Mouse (Mus musculus) heart, postnatal 0 days (tissue): ENCODE results near the gene Agpat3. TPM values are rescaled to one million over a fixed set of nuclear protein-coding genes. Genes with fewer than 3 reads are reported as not detected.

Experiments
- ATAC-seq: fragments of 200-750 bp; cut with Nextera tagmentation; 2 replicates; pipeline ENCODE4 v1.8.0; 2017; ENCODE audit warnings: low read depth, moderate number of reproducible peaks, moderate library complexity; ENCODE audit not compliant: insufficient read depth
- DNase-seq: peaks from one replicate; pipeline ENCODE4 v3.0.0-alpha.2; 2016; ENCODE audit warnings: low spot score
- H3K27ac ChIP-seq: fragments of 300-500 bp; sonication (generic); 2 replicates; pipeline ENCODE4 v1.5.1; 2014; ENCODE audit warnings: low read depth, mild to moderate bottlenecking
- H3K27me3 ChIP-seq: fragments of 300-500 bp; sonication (generic); 2 replicates; pipeline ENCODE4 v1.6.1; 2014; ENCODE audit warnings: low read length, mixed read lengths; ENCODE audit not compliant: control insufficient read depth, insufficient read depth
- H3K36me3 ChIP-seq: fragments of 300-500 bp; sonication (generic); replicated peaks from 2 replicates; pipeline ENCODE4 v1.6.1; 2014; ENCODE audit warnings: low read length, mixed read lengths; ENCODE audit not compliant: control insufficient read depth, insufficient read depth
- H3K4me1 ChIP-seq: fragments of 300-500 bp; sonication (generic); 2 replicates; pipeline ENCODE4 v1.6.1; 2014; ENCODE audit warnings: antibody characterized with exemption; ENCODE audit not compliant: control insufficient read depth, insufficient read depth
- H3K4me2 ChIP-seq: fragments of 300-500 bp; sonication (generic); 2 replicates; pipeline ENCODE4 v1.6.1; 2014; ENCODE audit warnings: low read depth, mild to moderate bottlenecking, low read length, moderate library complexity
- H3K4me3 ChIP-seq: fragments of 300-500 bp; sonication (generic); 2 replicates; pipeline ENCODE4 v1.5.1; 2014; ENCODE audit warnings: low read depth, low read length
- H3K9ac ChIP-seq: fragments of 300-500 bp; sonication (generic); replicated peaks from 2 replicates; pipeline ENCODE4 v1.6.1; 2014; ENCODE audit warnings: low read depth, low read length, mixed read lengths
- H3K9me3 ChIP-seq: fragments of 300-500 bp; sonication (generic); replicated peaks from 2 replicates; pipeline ENCODE4 v1.6.1; 2016; ENCODE audit warnings: low read length; ENCODE audit not compliant: control insufficient read depth
- CTCF ChIP-seq: IDR thresholded peaks from 2 replicates; pipeline ENCODE4 v1.5.1; 2016; ENCODE audit warnings: antibody characterized with exemption, control low read depth, low read depth
- EP300 ChIP-seq: IDR thresholded peaks from 2 replicates; pipeline ENCODE4 v1.6.1; 2016; ENCODE audit warnings: antibody characterized with exemption, low read depth
- WGBS: fragments of 180-500 bp; shearing (Covaris S2); extraction: QIAGEN DNeasy Blood & Tissue Kit; methylation state at CpG from one replicate; pipeline ENCODE4 v1.1.7; 2014; 5-methylcytosine and 5-hydroxymethylcytosine counted together
- polyA plus RNA-seq: library from polyadenylated mRNA; unstranded; fragments of >200 nt; fragmentation: Nextera tagmentation; extraction: Ambion mirVana; gene quantifications from 2 replicates; pipeline ENCODE4 v1.2.1, GENCODE M21; 2015
- total RNA-seq: library from RNA; depleted of rRNA; stranded (reverse); fragments of >200 nt; gene quantifications from 2 replicates; pipeline ENCODE4 v1.2.3, GENCODE M21; 2014; ENCODE audit warnings: low replicate concordance

Gene Agpat3
- total and polyA plus RNA-seq, 2 experiments from 2014 or later: 164 to 182 TPM

DNA sequence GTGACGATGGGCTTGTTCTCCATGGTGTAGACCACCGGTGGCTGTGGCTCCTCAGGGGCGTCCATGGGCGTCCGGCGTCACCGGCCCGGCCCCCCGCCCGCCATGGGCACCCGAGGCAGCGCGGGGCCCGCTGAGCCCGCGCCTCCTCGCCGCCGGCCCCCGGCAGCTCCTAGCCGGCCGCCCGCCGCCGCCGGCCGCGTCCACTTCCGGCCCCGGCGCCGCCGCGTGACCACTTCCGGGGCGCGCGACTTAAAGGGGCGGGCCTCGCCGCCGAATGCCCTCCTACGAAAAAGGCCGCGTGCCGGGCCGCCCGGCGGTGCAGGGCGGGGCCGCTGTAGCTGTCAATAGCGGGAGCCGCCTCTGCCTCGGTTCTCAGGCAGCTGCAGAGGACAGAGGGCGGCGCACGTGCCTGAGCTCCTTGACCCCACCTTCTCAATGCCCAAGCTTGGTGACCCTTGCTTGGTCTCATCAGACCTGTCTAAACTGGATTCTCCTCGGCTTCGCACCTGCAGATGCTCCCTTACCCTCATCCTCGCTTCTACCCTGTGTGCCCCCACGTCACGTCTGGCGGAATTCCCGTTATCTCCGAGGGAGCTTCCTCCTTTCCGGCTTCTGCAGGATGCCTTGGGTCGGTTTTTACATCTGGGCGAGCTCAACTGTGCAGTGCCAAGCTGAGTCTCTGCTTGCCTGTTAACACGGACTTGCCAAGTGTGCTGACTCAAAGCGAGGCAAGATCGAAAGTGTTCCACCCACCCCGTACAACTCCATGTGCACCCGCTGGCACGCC, 107.7 kb downstream of the Agpat3 start, which contains the start of gene Trappc10:
Gene Trappc10, minus strand, starts transcription at position 204 of the 787 bp plus-strand sequence.
- H3K4me2 ChIP-seq: peak within 1 kb of the TSS; percentile 95
- no peaks in the 10 kb centered on the region for H3K9me3 ChIP-seq

DNA sequence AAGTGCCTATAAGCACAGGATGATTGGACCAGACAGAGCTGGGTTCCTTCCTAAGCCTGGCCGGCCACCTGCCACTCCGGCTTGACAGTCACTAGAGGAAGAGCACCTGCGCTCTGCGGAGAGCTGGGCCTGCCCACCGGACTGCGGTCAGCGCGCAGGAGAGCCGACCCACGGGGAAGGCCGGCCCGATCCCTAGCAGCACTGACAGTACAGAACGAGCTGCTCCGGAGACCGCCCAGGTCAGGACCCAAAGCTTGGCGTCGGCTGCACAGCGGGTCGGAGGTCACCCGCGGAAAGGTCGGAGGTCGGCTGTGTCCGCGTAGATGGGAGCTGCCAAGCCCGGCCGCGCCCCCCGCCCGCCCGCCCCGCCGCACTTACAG, 108.2 kb downstream of the Agpat3 start:
- Histone ChIP-seq H3K27me3 (no peaks in the 10 kb centered on the region), H3K4me3 (peak overlapping the region; percentile 81), H3K36me3 (no peaks in the 10 kb centered on the region), H3K27ac (peak overlapping the region; percentile 63), H3K4me1 (peaks cover 12% of the 10 kb centered on the region; the same call in 1 of the 2 replicates), H3K4me2 (peak overlapping the region; percentile 95), H3K9ac (peak overlapping the region; percentile 80), H3K9me3 (no peaks in the 10 kb centered on the region)
- ATAC-seq: peak; percentile 51
- under 1% methylated on average over 32 of the region's 33 CpGs for WGBS
- no peak for DNase-seq
- TF ChIP-seq CTCF: no peak
- no peak for TF ChIP-seq EP300

More for the DNA sequence above, 107.7 kb downstream of the Agpat3 start, which contains the start of gene Trappc10:
- H3K4me1 ChIP-seq: peaks cover 12% of the 10 kb centered on the region; the same call in 1 of the 2 replicates
- peak within 1 kb of the TSS; percentile 63 for H3K27ac ChIP-seq
- TF ChIP-seq EP300: no peak
- no peak for TF ChIP-seq CTCF
- WGBS: under 1% methylated on average over 74 of the region's 74 CpGs
- H3K4me3 ChIP-seq: peak within 1 kb of the TSS; percentile 81
- DNase-seq (peak; percentile 84), ATAC-seq (peak; percentile 94)
- no peaks in the 10 kb centered on the region for H3K27me3 ChIP-seq
- H3K9ac ChIP-seq: peak within 1 kb of the TSS; percentile 80
- H3K36me3 ChIP-seq: no peaks in the 10 kb centered on the region

GRCm38 (mm10) chr10:78238926-78239325, 113.4 kb downstream of the Agpat3 start:
- WGBS: 76% methylated on average over 6 of the region's 6 CpGs
- ATAC-seq: no peak
- Histone ChIP-seq H3K27me3 (no peaks in the 10 kb centered on the region), H3K4me2 (no peak overlapping the region), H3K36me3 (0 out of 2 replicates have a peak, but pooled peaks cover 5% of the 10 kb centered on the region), H3K9ac (no peak overlapping the region), H3K9me3 (no peaks in the 10 kb centered on the region), H3K4me1 (peaks cover 12% of the 10 kb centered on the region; the same call in 1 of the 2 replicates), H3K27ac (no peak overlapping the region), H3K4me3 (no peak overlapping the region)
- no peak for DNase-seq
- TF ChIP-seq CTCF (no peak), EP300 (no peak)

DNA sequence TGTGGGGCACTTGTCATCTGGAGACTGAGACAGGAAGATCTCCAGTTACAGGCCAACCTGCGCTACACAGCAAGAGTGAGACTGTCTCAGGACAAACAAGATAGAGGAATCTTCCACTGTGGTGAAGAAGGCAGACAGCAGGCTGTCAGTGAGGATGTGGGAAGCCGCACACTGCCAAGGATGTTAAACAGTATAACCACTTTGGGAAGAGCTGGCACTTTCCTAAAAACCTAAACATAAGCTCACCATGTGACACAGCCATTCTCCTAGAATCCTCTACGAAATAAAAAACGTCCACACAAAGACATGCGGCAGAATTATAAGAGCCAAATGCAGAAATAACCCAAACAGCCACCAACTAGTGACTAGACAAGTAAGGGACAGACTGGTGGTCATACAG, 114.0 kb downstream of the Agpat3 start:
- WGBS: 92% methylated on average over 5 of the region's 5 CpGs
- Histone ChIP-seq H3K4me1 (peaks cover 5% of the 10 kb centered on the region; the same call in 1 of the 2 replicates), H3K9ac (no peak overlapping the region), H3K36me3 (0 out of 2 replicates have a peak, but pooled peaks cover 5% of the 10 kb centered on the region), H3K9me3 (no peaks in the 10 kb centered on the region), H3K4me3 (no peak overlapping the region), H3K27ac (no peak overlapping the region), H3K27me3 (no peaks in the 10 kb centered on the region), H3K4me2 (no peak overlapping the region)
- DNase-seq: no peak
- TF ChIP-seq EP300 (no peak), CTCF (no peak)
- no peak for ATAC-seq

GRCm38 (mm10) chr10:78237809-78238208, 114.5 kb downstream of the Agpat3 start:
- no peak overlapping the region for H3K27ac ChIP-seq
- H3K9me3 ChIP-seq: no peaks in the 10 kb centered on the region
- TF ChIP-seq CTCF (no peak), EP300 (no peak)
- H3K9ac ChIP-seq: no peak overlapping the region
- H3K36me3 ChIP-seq: 0 out of 2 replicates have a peak, but pooled peaks cover 5% of the 10 kb centered on the region
- WGBS: 83% methylated on average over 6 of the region's 6 CpGs
- no peak for ATAC-seq
- H3K4me3 ChIP-seq: no peak overlapping the region
- H3K4me2 ChIP-seq: no peak overlapping the region
- H3K4me1 ChIP-seq: peaks cover under 1% of the 10 kb centered on the region; the same call in 1 of the 2 replicates
- no peak for DNase-seq
- H3K27me3 ChIP-seq: no peaks in the 10 kb centered on the region
